Mouse (Mus musculus) 416B (cell line): Measurements from ENCODE around the gene Gm37240.

Source experiments
- DNase-seq: peaks from one replicate; pipeline ENCODE4 v3.0.0; 2011; ENCODE audit warnings: low read depth

The Gm37240 gene

GRCm38 (mm10) chr3:85029141-85029540 lies 858.2 kb downstream of the Gm37240 start:
- no peak for DNase-seq

- no peak for DNase-seq
Observed at GRCm38 (mm10) chr3:85024817-85025705, 862.3 kb downstream of the Gm37240 start.

GRCm38 (mm10) chr3:85024237-85024636 lies 863.1 kb downstream of the Gm37240 start:
- DNase-seq = no peak

- DNase-seq = peak; percentile 73
Observed at GRCm38 (mm10) chr3:85022800-85023199, 864.5 kb downstream of the Gm37240 start.

- DNase-seq = no peak
Observed at GRCm38 (mm10) chr3:85021816-85022215, 865.5 kb downstream of the Gm37240 start.

GRCm38 (mm10) chr3:85020137-85020536 lies 867.2 kb downstream of the Gm37240 start:
- DNase-seq = no peak

- DNase-seq = no peak
Observed at GRCm38 (mm10) chr3:85015667-85016066, 871.7 kb downstream of the Gm37240 start.

GRCm38 (mm10) chr3:85012889-85013288 lies 874.4 kb downstream of the Gm37240 start:
- DNase-seq = no peak

- DNase-seq = no peak
Observed at GRCm38 (mm10) chr3:85005257-85005656, 882.1 kb downstream of the Gm37240 start.

GRCm38 (mm10) chr3:84988880-84989279 lies 898.4 kb downstream of the Gm37240 start:
- DNase-seq = peak; percentile 18

GRCm38 (mm10) chr3:84985121-84985625 lies 902.1 kb downstream of the Gm37240 start:
- DNase-seq = no peak

GRCm38 (mm10) chr3:84982688-84983087 lies 904.6 kb downstream of the Gm37240 start:
- DNase-seq = no peak

- no peak for DNase-seq
Observed at GRCm38 (mm10) chr3:84980158-84980557, 907.2 kb downstream of the Gm37240 start.

GRCm38 (mm10) chr3:84978676-84979075 lies 908.6 kb downstream of the Gm37240 start:
- DNase-seq = no peak

GRCm38 (mm10) chr3:84974193-84974592 lies 913.1 kb downstream of the Gm37240 start:
- DNase-seq = no peak

- no peak for DNase-seq
Observed at GRCm38 (mm10) chr3:84972881-84973280, 914.4 kb downstream of the Gm37240 start.

- no peak for DNase-seq
Observed at GRCm38 (mm10) chr3:84971561-84971960, 915.8 kb downstream of the Gm37240 start.

- no peak for DNase-seq
Observed at GRCm38 (mm10) chr3:84967364-84967763, 920.0 kb downstream of the Gm37240 start.

GRCm38 (mm10) chr3:84965156-84965555 lies 922.2 kb downstream of the Gm37240 start:
- DNase-seq = no peak

- no peak for DNase-seq
Observed at GRCm38 (mm10) chr3:84955857-84956256, 931.5 kb downstream of the Gm37240 start.

- no peak for DNase-seq
Observed at GRCm38 (mm10) chr3:84955011-84955775, 932.1 kb downstream of the Gm37240 start.

GRCm38 (mm10) chr3:84952585-84953187 lies 934.6 kb downstream of the Gm37240 start:
- no peak for DNase-seq
